Mouse (Mus musculus): Measurements from ENCODE around the gene Cenpt.
A peak's percentile ranks its signal among the peaks of the same experiment; 100 is the strongest.
"Not testable (repeated sequence)": the region's sequence is repeated elsewhere in the genome, so short reads cannot be mapped to it uniquely, and the experiment has no call there.

The Cenpt gene

DNA sequence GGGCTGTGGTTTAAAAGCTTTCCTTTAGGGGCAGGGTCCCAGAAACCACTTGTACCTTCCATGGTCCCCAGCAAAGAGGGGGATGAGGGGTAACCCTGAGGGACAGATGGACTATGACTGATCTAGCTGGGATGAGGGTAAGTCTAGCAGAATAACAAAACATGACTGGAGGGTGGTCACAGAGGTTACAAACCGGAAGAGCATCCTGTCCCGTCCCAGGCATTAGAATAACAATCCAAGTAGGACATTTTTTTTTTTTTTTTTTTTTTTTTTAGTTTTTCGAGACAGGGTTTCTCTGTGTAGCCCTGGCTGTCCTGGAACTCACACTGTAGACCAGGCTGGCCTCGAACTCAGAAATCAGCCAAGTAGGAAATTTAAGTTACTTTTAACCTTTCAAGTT is 3.1 kb downstream of the Cenpt start:
- no peaks in the 10 kb centered on the region for H3K9me3 ChIP-seq (ENCODE audit: low read length)
- H3K4me3 ChIP-seq (replicated peaks; ENCODE audit: low read length) = peak overlapping the region; percentile 97
- peaks cover 62% of the 10 kb centered on the region for H3K4me1 ChIP-seq (replicated peaks; ENCODE audit: low read depth, low read length)
- TF ChIP-seq NANOG (IDR thresholded peaks at IDR 0.05; ENCODE audit: borderline replicate concordance, low read length) (no peak), CTCF (conservative IDR thresholded peaks at IDR 0.05; ENCODE audit: low read length) (no peak), POU5F1 (IDR thresholded peaks at IDR 0.05; ENCODE audit: borderline replicate concordance, low read length) (no peak)
- no peaks in the 10 kb centered on the region for H3K27me3 ChIP-seq (ENCODE audit: insufficient read depth, low read length)
- peaks cover 50% of the 10 kb centered on the region for H3K36me3 ChIP-seq (ENCODE audit: insufficient read depth, low read length)

DNA sequence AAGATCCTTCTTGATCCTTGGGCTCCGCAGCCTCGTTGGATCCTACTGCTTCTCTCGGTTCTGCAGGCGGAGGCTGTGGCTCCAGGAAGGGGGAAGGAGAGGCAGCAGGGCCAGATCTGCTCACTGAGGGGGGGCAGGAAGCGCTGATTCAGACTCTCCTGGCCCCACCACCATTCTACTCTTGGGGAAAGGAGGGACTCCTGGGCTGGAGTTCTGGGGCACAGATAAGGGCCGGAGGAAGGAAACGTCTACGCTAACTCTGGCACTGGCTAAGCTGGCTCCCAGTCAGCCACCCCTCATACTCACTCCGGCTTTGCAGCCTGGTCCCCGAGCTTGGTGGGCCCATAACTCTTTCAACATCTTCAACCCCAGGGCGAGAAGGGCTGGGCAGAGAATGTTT is 6.4 kb downstream of the Cenpt start:
- H3K4me3 ChIP-seq (replicated peaks; ENCODE audit: low read length) = no peak overlapping the region
- no peaks in the 10 kb centered on the region for H3K27me3 ChIP-seq (ENCODE audit: insufficient read depth, low read length)
- peaks cover 81% of the 10 kb centered on the region for H3K36me3 ChIP-seq (ENCODE audit: insufficient read depth, low read length)
- H3K9me3 ChIP-seq (ENCODE audit: low read length) = no peaks in the 10 kb centered on the region
- peaks cover 42% of the 10 kb centered on the region for H3K4me1 ChIP-seq (replicated peaks; ENCODE audit: low read depth, low read length)
- TF ChIP-seq CTCF (conservative IDR thresholded peaks at IDR 0.05; ENCODE audit: low read length) (no peak), POU5F1 (IDR thresholded peaks at IDR 0.05; ENCODE audit: borderline replicate concordance, low read length) (no peak), NANOG (IDR thresholded peaks at IDR 0.05; ENCODE audit: borderline replicate concordance, low read length) (no peak)

DNA sequence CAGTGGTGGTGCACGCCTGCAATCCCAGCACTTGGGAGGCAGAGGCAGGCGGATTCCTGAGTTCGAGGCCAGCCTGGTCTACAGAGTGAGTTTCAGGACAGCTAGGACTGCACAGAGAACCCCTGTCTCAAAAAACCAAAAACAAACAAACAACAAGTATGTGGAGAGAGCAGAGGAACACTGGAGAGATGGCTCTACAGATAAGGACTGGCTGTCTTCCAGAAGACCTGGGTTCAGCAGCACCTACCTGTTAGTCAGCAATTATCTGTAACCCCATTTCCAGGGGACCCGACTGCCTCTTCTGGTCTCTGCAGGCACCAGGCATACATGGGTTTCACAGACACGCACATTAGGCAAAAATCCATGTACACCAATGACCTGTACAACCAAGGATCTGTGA is 13.9 kb downstream of the Cenpt start:
- TF ChIP-seq POU5F1 (IDR thresholded peaks at IDR 0.05; ENCODE audit: borderline replicate concordance, low read length) (no peak), CTCF (conservative IDR thresholded peaks at IDR 0.05; ENCODE audit: low read length) (no peak), NANOG (IDR thresholded peaks at IDR 0.05; ENCODE audit: borderline replicate concordance, low read length) (no peak)
- H3K9me3 ChIP-seq (ENCODE audit: low read length) = no peaks in the 10 kb centered on the region
- H3K36me3 ChIP-seq (ENCODE audit: insufficient read depth, low read length) = peaks cover 38% of the 10 kb centered on the region
- H3K4me3 ChIP-seq (replicated peaks; ENCODE audit: low read length) = no peak overlapping the region
- no peaks in the 10 kb centered on the region for H3K27me3 ChIP-seq (ENCODE audit: insufficient read depth, low read length)
- H3K4me1 ChIP-seq (replicated peaks; ENCODE audit: low read depth, low read length) = 0 out of 2 replicates have a peak, but pooled peaks cover 4% of the 10 kb centered on the region

DNA sequence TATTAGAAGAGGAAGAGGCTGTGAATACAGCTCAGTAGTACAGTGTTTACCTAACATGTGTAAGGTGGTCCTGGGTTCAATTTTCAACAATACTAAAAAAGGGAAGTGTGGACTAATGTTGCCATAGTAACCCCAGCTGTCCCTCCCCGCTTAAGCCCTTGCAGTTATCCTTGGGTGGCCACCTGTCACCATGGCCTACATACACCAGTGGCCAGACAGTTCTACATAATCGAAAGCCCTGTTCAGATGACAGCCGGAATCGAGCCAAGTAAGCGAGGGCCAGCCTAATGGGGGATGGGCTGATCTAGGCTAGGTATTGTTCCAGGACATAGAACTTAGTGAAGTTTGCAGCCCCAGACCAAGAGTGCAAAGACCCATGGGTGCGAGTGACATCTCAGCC is 16.1 kb downstream of the Cenpt start:
- Histone ChIP-seq H3K27me3 (ENCODE audit: insufficient read depth, low read length) (no peaks in the 10 kb centered on the region), H3K4me3 (replicated peaks; ENCODE audit: low read length) (no peak overlapping the region), H3K9me3 (ENCODE audit: low read length) (no peaks in the 10 kb centered on the region), H3K4me1 (replicated peaks; ENCODE audit: low read depth, low read length) (0 out of 2 replicates have a peak, but pooled peaks cover 4% of the 10 kb centered on the region), H3K36me3 (ENCODE audit: insufficient read depth, low read length) (peaks cover 19% of the 10 kb centered on the region)
- no peak for TF ChIP-seq POU5F1 (IDR thresholded peaks at IDR 0.05; ENCODE audit: borderline replicate concordance, low read length)
- TF ChIP-seq NANOG (IDR thresholded peaks at IDR 0.05; ENCODE audit: borderline replicate concordance, low read length) = no peak
- TF ChIP-seq CTCF (conservative IDR thresholded peaks at IDR 0.05; ENCODE audit: low read length) = no peak

DNA sequence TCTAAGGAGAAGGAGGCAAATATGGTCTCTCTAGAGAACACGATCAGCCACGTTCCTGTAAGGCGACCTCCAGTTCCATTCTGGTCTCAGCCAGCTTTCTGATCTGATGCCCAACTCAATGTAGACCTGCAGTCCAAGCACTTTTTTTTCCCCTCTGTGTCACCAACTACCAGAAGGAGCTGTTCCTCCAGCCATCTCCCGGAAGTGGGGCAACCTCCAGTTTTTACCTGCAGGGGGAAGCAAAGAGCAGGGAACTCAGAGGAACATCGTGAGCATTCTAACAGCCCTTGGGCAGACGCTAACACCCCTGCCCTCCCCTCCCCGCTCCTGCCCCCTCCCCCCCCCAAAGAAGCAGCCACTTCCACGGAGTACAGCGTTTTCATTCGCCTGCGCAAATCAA is 17.8 kb downstream of the Cenpt start:
- no peak overlapping the region for H3K4me3 ChIP-seq (replicated peaks; ENCODE audit: low read length)
- 0 out of 2 replicates have a peak, but pooled peaks cover 2% of the 10 kb centered on the region for H3K36me3 ChIP-seq (ENCODE audit: insufficient read depth, low read length)
- no peak for TF ChIP-seq NANOG (IDR thresholded peaks at IDR 0.05; ENCODE audit: borderline replicate concordance, low read length)
- peak; percentile 66 for TF ChIP-seq CTCF (conservative IDR thresholded peaks at IDR 0.05; ENCODE audit: low read length)
- no peak for TF ChIP-seq POU5F1 (IDR thresholded peaks at IDR 0.05; ENCODE audit: borderline replicate concordance, low read length)
- H3K4me1 ChIP-seq (replicated peaks; ENCODE audit: low read depth, low read length) = 0 out of 2 replicates have a peak, but pooled peaks cover 4% of the 10 kb centered on the region
- H3K27me3 ChIP-seq (ENCODE audit: insufficient read depth, low read length) = no peaks in the 10 kb centered on the region
- no peaks in the 10 kb centered on the region for H3K9me3 ChIP-seq (ENCODE audit: low read length)

DNA sequence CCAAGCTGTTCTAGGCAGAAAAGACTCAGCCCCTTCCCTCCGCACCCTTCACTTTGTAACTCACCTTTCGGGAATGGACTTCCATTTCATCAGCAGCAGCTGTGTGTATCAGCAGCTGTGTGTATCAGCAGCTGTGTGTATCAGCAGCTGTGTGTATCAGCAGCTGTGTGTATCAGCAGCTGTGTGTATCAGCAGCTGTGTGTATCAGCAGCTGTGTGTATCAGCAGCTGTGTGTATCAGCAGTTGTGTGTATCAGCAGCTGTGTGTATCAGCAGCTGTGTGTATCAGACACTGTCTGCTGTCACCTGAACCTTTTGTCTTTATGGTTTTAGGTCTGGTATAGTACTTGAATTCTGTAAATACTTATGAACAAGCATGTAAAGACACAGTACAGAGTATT is 19.3 kb downstream of the Cenpt start:
- not testable (repeated sequence) for H3K27me3 ChIP-seq (ENCODE audit: insufficient read depth, low read length); H3K9me3 ChIP-seq (ENCODE audit: low read length); H3K4me3 ChIP-seq (replicated peaks; ENCODE audit: low read length); H3K36me3 ChIP-seq (ENCODE audit: insufficient read depth, low read length); H3K4me1 ChIP-seq (replicated peaks; ENCODE audit: low read depth, low read length)

DNA sequence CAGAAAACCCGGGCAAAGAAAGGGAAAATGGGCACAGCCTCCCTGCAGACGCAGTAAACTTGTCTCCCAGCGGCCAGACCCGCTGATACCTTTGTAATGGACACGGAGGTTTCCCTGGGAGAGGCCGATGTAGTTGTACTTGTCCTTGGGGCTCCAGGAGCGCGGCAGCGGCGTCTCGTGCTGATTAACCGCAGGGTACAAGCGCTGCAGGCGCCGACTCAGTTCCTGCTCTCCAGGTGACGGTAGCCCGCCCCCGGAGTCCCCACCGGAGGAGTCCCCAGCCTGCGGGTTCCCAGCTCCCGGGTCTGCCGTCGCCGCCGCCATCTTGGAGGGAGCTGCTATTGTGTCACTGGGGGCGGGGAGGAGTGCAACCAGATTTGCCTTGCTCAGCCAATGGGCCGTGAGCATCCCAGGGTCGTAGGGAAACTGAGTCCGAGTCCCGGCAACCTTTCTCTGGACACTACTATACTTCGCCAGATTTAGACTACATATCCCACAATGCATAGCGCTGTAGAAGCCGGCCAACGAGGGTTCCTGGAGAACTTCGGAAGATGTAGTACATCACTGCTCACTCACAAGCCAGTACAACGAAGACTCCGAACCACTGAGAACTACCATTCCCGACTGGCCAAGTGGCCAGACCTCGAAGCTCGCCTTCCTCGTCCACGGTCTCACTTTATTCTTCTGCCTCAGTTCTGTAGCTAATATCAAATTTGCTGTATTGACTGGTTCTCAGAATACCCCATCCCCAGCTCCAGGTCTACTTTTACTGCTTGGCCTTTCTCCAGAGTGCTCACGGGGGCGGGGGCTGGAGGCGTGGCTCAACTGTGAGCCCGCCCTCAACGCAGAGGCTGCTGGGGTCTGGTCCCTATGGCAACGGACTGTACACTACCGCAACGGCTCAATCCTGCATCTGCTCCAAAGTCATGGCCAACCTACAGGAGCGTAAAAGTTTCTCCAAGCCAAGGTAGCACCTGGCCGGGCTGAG is 25.9 kb downstream of the Cenpt start, which contains the start of the genes Ranbp10 and Tsnaxip1:
Gene Ranbp10, minus strand, starts transcription at position 490 of the 988 bp plus-strand sequence.
Gene Tsnaxip1, plus strand, starts transcription at position 871 of the 988 bp plus-strand sequence.
- peaks cover 27% of the 10 kb centered on the region for H3K4me1 ChIP-seq (replicated peaks; ENCODE audit: low read depth, low read length)
- H3K36me3 ChIP-seq (ENCODE audit: insufficient read depth, low read length) = peaks cover 31% of the 10 kb centered on the region
- TF ChIP-seq CTCF (conservative IDR thresholded peaks at IDR 0.05; ENCODE audit: low read length) (no peak), NANOG (IDR thresholded peaks at IDR 0.05; ENCODE audit: borderline replicate concordance, low read length) (no peak), POU5F1 (IDR thresholded peaks at IDR 0.05; ENCODE audit: borderline replicate concordance, low read length) (no peak)
- peak within 1 kb of the TSS; percentile 99 for H3K4me3 ChIP-seq (replicated peaks; ENCODE audit: low read length)
- H3K27me3 ChIP-seq (ENCODE audit: insufficient read depth, low read length) = no peaks in the 10 kb centered on the region
- no peaks in the 10 kb centered on the region for H3K9me3 ChIP-seq (ENCODE audit: low read length)

DNA sequence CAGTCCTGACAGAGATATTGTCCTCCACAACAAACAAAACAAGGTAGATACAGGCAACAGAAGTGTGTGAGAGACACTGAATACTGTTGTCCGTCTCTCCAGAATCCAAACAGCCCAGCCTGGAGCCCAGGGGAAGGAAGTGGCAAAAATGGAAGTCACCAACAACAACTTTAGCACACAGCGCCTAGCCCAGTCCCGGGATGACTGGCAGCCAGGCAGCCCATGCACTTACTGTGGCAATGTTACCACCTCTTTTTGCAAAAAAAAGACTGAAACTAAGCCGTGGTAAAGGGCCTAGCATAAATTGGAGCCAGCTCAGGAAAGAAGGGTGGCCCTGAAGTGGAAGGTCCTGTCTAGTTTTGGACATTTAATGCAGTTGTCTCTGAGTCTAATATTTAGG is 26.7 kb downstream of the Cenpt start:
- TF ChIP-seq POU5F1 (IDR thresholded peaks at IDR 0.05; ENCODE audit: borderline replicate concordance, low read length) (no peak), CTCF (conservative IDR thresholded peaks at IDR 0.05; ENCODE audit: low read length) (no peak), NANOG (IDR thresholded peaks at IDR 0.05; ENCODE audit: borderline replicate concordance, low read length) (no peak)
- Histone ChIP-seq H3K4me3 (replicated peaks; ENCODE audit: low read length) (peak overlapping the region; percentile 99), H3K9me3 (ENCODE audit: low read length) (no peaks in the 10 kb centered on the region), H3K4me1 (replicated peaks; ENCODE audit: low read depth, low read length) (peaks cover 29% of the 10 kb centered on the region), H3K27me3 (ENCODE audit: insufficient read depth, low read length) (no peaks in the 10 kb centered on the region), H3K36me3 (ENCODE audit: insufficient read depth, low read length) (peaks cover 37% of the 10 kb centered on the region)

Data from E14TG2a.4 (cell line).